Mouse (Mus musculus) megakaryocyte, embryonic 14.5 days (primary cell): ENCODE data around the gene Kndc1. TPM values are rescaled to one million over a fixed set of nuclear protein-coding genes. Genes with fewer than 3 reads are reported as not detected.

Experiments used
- H3K27me3 ChIP-seq: replicated peaks from 2 replicates; pipeline ENCODE3; 2012; ENCODE audit warnings: inconsistent platforms
- H3K36me3 ChIP-seq: replicated peaks from 2 replicates; pipeline ENCODE3; 2012; ENCODE audit warnings: low read length, inconsistent platforms, mixed read lengths
- H3K4me1 ChIP-seq: 2 replicates; pipeline ENCODE4 v1.6.1; 2012; ENCODE audit warnings: inconsistent platforms
- H3K4me3 ChIP-seq: replicated peaks from 2 replicates; pipeline ENCODE3; 2012; ENCODE audit warnings: moderate library complexity, mild to moderate bottlenecking, inconsistent platforms
- H3K9me3 ChIP-seq: 2 replicates; pipeline ENCODE4 v1.6.1; 2012; ENCODE audit warnings: inconsistent platforms
- FLI1 ChIP-seq: IDR thresholded peaks from 2 replicates; pipeline ENCODE4 v1.6.1; 2012; ENCODE audit warnings: low read length, inconsistent platforms, mixed read lengths
- GATA1 ChIP-seq: IDR thresholded peaks from 3 replicates; pipeline ENCODE4 v1.6.1; 2012; ENCODE audit warnings: mixed read lengths, low read length, inconsistent platforms, borderline replicate concordance
- polyA plus RNA-seq: library from polyadenylated mRNA; stranded (reverse); fragments of >175 nt; gene quantifications from 2 replicates; pipeline ENCODE4 v1.2.3, GENCODE M21; 2012; ENCODE audit warnings: low replicate concordance; ENCODE audit not compliant: insufficient read depth

The Kndc1 gene
- polyA plus RNA-seq, 1 experiment, result not detected

DNA sequence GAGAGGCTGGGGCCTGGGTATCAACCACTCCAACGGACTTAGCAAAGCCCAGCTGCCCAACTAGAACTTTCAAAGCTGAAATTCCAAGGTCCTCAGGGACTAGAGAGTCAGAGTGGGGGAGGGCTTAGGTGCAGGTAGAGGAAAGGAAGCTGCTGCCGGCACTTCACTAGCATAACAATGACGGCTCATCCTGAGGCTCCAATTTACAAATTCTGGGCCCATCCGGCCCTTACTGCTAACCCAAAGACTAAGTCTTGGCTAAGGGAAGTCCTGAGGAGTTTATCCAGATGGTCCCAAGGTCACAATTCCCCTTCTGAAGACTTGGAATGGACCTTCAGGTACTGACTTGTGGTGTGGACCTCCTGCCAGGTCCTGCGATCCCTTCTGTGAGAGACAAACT, 51.0 kb downstream of the Kndc1 start:
- Histone ChIP-seq H3K4me3 (no peak overlapping the region), H3K9me3 (peaks cover 3% of the 10 kb centered on the region; the same call in 1 of the 2 replicates), H3K4me1 (peaks cover 23% of the 10 kb centered on the region), H3K36me3 (no peaks in the 10 kb centered on the region), H3K27me3 (peaks cover 93% of the 10 kb centered on the region)
- no peak for TF ChIP-seq GATA1
- TF ChIP-seq FLI1, result no peak

DNA sequence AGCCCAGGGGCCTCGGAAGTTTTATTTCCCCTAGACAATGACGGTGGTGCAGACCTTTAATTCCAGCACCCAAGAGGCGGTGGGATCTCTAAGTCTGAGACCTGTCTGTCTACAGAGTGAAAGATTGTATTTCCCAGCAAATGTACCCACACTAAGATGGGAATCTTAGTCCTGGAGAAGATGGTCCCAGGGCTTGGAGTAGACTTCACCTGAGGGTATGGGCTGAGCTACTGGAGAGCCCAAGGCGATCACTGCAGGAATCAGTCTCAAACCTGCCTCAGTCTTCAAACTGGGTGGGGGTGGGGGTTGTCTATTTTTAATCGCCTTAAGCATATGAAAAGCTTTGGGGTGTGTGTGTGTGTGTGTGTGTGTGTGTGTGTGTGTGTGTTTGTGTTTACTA, 51.5 kb downstream of the Kndc1 start:
- Histone ChIP-seq H3K4me3 (no peak overlapping the region), H3K4me1 (peaks cover 27% of the 10 kb centered on the region), H3K36me3 (no peaks in the 10 kb centered on the region), H3K27me3 (peaks cover 91% of the 10 kb centered on the region), H3K9me3 (peaks cover 3% of the 10 kb centered on the region; the same call in 1 of the 2 replicates)
- TF ChIP-seq FLI1, result no peak

DNA sequence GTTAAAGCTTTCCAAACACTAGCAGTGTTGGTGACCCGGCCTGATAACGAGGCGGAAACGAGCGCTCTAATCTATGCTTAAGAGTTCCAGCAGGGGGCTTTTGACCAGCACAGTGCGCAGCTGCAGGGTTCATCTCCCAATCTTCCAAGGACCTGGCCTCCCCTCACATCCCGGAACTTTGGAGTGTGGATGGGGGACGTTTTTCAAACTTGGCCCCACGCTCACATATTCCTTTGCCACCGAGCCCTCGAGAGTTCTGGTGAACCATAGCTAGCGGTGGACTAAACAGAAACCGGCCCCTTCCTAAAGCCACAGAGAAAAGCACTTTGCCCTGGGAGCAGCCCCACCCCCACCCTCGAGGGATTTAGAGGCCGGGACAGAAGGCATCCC, 55.4 kb downstream of the Kndc1 start:
- Histone ChIP-seq H3K36me3 (no peaks in the 10 kb centered on the region), H3K4me3 (peak overlapping the region; percentile 93), H3K27me3 (peaks cover 74% of the 10 kb centered on the region), H3K9me3 (no peaks in the 10 kb centered on the region), H3K4me1 (peaks cover 17% of the 10 kb centered on the region)
- TF ChIP-seq GATA1, result no peak
- no peak for TF ChIP-seq FLI1

DNA sequence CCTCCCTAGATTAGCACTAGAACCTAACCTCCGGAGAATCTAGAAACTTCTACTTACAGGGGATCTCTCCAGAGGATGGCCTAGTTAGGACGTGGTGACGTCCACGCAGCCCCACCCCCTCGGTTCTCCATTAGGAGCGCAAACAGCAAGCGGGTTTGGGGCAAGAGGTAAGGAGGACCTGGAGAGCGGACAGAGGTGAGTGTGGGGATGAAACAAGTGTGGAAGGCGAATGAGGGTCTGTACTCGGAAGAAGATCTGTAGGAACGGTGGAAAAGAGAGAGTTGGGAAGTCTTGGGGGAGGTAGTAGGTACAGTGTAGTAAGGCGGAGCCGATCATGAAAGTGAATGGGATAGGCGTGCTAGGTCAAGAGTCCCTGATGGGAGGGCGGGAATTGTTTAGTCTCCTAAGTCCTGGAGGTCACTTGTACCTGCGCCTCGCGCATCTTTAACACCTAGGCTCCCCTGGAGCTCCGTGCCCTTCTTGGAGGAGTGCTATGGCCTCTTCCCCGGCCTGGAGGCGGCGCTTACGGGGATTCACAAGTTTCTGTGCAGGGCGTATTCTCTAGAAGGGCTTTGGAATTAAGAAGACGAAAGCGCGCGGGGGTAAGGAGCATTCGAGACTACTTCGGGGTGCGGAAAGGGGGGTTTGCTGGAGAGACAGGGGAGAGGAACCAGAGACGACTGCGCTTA, 55.9 kb downstream of the Kndc1 start:
- Histone ChIP-seq H3K27me3 (peaks cover 74% of the 10 kb centered on the region), H3K9me3 (no peaks in the 10 kb centered on the region), H3K4me1 (peaks cover 17% of the 10 kb centered on the region), H3K36me3 (no peaks in the 10 kb centered on the region), H3K4me3 (peak overlapping the region; percentile 93)
- TF ChIP-seq GATA1, result no peak
- TF ChIP-seq FLI1, result no peak

DNA sequence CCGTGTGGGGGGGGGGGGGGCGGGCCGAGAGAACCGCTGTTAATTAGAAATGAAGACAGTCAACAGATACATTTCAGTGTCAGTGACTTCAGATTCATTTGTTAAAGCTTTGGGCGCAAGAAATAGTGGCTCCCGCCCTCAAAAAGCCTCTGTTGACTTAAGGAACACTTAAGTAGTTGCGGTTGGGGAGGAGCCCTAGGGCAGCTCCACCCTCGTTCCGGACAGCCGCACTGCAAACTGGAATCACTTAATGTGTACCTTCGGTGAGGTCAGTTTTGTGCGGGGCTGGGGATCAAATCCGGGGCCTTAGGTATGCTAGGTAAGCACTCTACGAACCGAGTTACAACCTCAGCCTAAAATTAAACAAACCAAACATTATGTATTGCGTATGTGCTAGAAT, 56.6 kb downstream of the Kndc1 start:
- no peaks in the 10 kb centered on the region for H3K36me3 ChIP-seq
- H3K4me3 ChIP-seq, result peak overlapping the region; percentile 93

DNA sequence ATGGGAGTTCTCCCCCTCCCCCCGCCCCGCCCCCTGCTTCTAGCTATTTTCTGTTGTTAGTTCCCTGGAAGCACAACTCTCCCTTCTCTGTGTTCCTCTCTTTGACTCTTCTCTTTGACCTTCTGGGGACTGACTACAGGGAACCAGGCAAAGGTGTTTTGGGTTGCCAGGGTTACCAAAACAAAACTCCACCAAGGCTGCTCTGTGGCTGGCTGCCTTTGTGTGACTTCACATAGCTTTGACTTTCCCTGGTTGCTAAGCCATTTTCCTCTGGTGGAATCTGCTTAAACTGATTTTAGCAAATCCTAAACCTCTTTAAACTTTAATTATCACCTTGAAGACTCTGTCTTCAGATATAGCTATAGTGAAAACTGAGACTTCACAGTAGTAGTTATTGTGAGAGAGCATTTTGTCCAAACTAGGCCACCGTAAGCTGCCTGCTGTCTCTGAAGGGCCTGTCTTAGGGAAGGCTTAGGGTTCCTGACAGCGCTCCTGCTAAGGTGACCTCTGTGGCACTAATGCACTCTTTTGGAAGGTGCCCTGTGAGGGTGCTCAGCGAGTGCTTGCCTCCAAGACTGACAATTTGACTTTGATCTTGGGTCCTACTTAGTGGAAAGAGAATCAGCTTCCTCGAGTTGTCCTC, 57.6 kb downstream of the Kndc1 start:
- H3K36me3 ChIP-seq, result no peaks in the 10 kb centered on the region
- peaks cover 18% of the 10 kb centered on the region for H3K4me1 ChIP-seq
- H3K27me3 ChIP-seq, result peaks cover 75% of the 10 kb centered on the region
- TF ChIP-seq FLI1 (no peak), GATA1 (no peak)
- no peak overlapping the region for H3K4me3 ChIP-seq
- no peaks in the 10 kb centered on the region for H3K9me3 ChIP-seq

More for the DNA sequence above, 56.6 kb downstream of the Kndc1 start:
- H3K4me1 ChIP-seq, result peaks cover 17% of the 10 kb centered on the region
- H3K27me3 ChIP-seq, result peaks cover 74% of the 10 kb centered on the region
- no peaks in the 10 kb centered on the region for H3K9me3 ChIP-seq
- TF ChIP-seq FLI1, result no peak
- no peak for TF ChIP-seq GATA1

DNA sequence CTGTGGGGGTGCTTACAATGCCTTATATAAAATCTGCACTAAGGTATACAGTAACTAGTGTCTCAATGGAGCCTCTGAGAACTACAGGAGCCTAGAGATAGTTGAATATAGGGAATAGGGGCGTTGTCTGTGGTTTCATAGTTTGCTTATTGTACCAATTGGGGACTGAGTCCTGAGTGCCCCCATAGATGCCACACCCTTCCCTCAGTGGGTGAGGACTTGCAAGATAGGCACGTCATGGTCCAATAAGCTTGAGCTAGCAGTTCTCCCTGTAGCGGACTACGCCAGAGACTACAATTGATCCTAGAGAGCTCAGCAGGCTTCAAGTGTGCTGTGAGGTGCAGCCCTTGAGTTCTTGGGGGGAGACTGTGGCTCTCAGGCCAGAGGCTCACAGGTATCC, 61.0 kb downstream of the Kndc1 start:
- Histone ChIP-seq H3K4me1 (peaks cover 16% of the 10 kb centered on the region), H3K9me3 (no peaks in the 10 kb centered on the region), H3K4me3 (no peak overlapping the region), H3K27me3 (peaks cover 72% of the 10 kb centered on the region), H3K36me3 (no peaks in the 10 kb centered on the region)
- TF ChIP-seq GATA1 (no peak), FLI1 (no peak)

DNA sequence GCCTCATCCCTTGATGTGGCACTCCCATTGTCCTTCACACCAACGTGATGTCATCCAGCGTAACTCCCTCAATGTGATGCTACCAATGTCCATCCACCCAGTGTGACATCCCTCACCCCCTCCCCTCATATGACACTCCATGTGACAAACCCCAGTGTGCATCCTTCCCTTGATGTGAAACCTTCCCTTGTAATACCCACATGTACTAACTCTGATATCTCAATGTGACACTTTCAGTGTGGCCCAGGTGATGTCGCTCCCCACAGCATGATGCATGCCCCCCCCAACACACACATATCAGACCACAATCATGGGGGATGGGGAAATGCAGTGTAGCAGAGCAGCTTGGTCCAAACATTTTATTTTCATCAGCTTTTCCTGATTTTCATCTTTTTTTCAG, 62.2 kb downstream of the Kndc1 start:
- peaks cover 79% of the 10 kb centered on the region for H3K27me3 ChIP-seq
- TF ChIP-seq FLI1 (no peak), GATA1 (no peak)
- H3K4me3 ChIP-seq, result peak overlapping the region; percentile 8
- H3K36me3 ChIP-seq, result no peaks in the 10 kb centered on the region
- H3K9me3 ChIP-seq, result no peaks in the 10 kb centered on the region
- H3K4me1 ChIP-seq, result peaks cover 8% of the 10 kb centered on the region

DNA sequence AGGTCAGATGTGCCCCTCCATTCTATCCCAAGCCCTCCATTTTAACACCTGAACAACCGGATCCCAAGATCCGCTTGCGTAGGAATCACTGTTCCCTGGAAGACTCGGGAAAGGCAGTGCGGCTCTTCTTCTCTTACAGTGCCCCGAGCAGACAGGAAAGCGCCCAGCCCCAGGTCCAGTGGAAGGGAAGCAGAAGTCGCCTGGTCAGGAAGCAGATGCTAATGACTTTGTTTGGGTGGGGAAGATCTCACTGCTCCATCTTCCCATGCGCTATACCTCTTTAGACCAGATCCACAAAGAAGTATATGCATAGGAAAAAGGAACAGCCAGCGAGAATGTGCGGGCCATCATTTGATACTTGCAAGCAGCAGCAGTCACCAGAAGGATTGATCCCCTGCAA, 62.9 kb downstream of the Kndc1 start:
- Histone ChIP-seq H3K36me3 (no peaks in the 10 kb centered on the region), H3K4me3 (no peak overlapping the region), H3K27me3 (peaks cover 79% of the 10 kb centered on the region), H3K4me1 (peaks cover 8% of the 10 kb centered on the region), H3K9me3 (no peaks in the 10 kb centered on the region)
- no peak for TF ChIP-seq FLI1
- no peak for TF ChIP-seq GATA1

DNA sequence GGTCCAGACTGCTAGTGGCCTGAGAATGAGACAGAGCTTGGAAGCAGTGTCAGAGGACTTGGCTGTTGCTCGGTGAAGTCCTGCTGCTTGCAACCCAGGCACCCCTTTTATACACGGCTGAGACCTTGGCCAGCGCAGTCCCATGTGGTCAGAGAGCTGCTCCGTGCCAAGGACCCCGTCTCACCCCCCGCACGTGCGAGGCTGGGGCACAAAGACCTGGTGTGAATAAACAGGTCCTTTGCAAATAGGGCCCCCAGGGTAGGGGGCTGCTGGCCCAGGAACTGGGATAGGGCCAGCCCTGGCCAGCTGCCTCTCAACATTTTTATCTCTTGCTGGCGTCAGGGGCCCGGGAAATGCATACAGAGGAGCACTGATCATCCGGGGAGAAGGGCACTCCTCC, 63.5 kb downstream of the Kndc1 start:
- no peaks in the 10 kb centered on the region for H3K9me3 ChIP-seq
- TF ChIP-seq FLI1 (no peak), GATA1 (no peak)

DNA sequence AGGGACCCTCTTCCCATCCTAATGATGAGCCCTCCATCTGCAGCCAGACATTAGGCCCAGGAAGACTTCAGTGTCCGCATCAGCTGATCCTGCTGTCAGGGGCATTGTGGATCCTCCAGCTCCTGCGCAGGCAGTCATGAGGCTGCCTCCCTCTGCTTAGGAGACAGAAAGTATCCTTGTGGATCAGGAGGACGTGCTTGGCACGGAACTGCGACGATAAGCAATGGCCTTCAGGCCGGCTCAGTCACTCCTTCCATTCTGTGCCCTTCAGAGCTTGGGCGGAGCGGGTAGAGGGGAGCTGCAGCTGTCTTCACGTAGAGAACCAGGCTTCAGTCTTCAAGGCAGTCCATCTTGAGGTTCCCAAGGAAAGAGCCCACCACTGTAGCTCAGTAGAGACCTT, 66.6 kb downstream of the Kndc1 start:
- Histone ChIP-seq H3K9me3 (no peaks in the 10 kb centered on the region), H3K27me3 (peaks cover 77% of the 10 kb centered on the region), H3K36me3 (no peaks in the 10 kb centered on the region), H3K4me1 (peaks cover 8% of the 10 kb centered on the region), H3K4me3 (no peak overlapping the region)
- TF ChIP-seq FLI1 (no peak), GATA1 (no peak)

More for the DNA sequence above, 63.5 kb downstream of the Kndc1 start:
- Histone ChIP-seq H3K4me3 (no peak overlapping the region), H3K27me3 (peaks cover 82% of the 10 kb centered on the region), H3K36me3 (no peaks in the 10 kb centered on the region), H3K4me1 (peaks cover 8% of the 10 kb centered on the region)
